Mouse (Mus musculus) kidney, adult 2 months (tissue): Measurements from ENCODE around the gene Ubxn6. TPM values are rescaled to one million over a fixed set of nuclear protein-coding genes. Genes with fewer than 3 reads are reported as not detected.

Experiments
- DNase-seq: peaks from one replicate; pipeline ENCODE4 v3.0.0; 2021
- H3K27ac ChIP-seq: fragments of 200-500 bp; 2 replicates; pipeline ENCODE4 v1.5.1; 2012; ENCODE audit warnings: low read depth, low read length, control low read depth, inconsistent platforms; ENCODE audit not compliant: insufficient read depth
- H3K27me3 ChIP-seq: fragments of 200-500 bp; replicated peaks from 2 replicates; pipeline ENCODE4 v1.6.1; 2012; ENCODE audit warnings: mild to moderate bottlenecking, moderate library complexity, low read length, inconsistent platforms; ENCODE audit not compliant: control insufficient read depth, insufficient read depth
- H3K36me3 ChIP-seq: fragments of 200-500 bp; 2 replicates; pipeline ENCODE4 v1.6.1; 2012; ENCODE audit warnings: mild to moderate bottlenecking, moderate library complexity, low read length, inconsistent platforms; ENCODE audit not compliant: control insufficient read depth, insufficient read depth
- H3K4me1 ChIP-seq: fragments of 200-500 bp; 2 replicates; pipeline ENCODE4 v1.6.1; 2011; ENCODE audit warnings: low read length; ENCODE audit not compliant: control insufficient read depth, insufficient read depth
- H3K4me3 ChIP-seq: fragments of 200-500 bp; 2 replicates; pipeline ENCODE4 v1.5.1; 2011; ENCODE audit warnings: mild to moderate bottlenecking, low read depth, low read length, control low read depth; ENCODE audit not compliant: insufficient read depth
- CTCF ChIP-seq: fragments of 200-500 bp; conservative IDR thresholded peaks from 2 replicates; pipeline ENCODE4 v1.5.1; 2011; ENCODE audit warnings: low read depth, mild to moderate bottlenecking, control low read depth, low read length, moderate library complexity, mixed read lengths; ENCODE audit not compliant: insufficient read depth, insufficient read length
- POLR2A ChIP-seq: fragments of 200-500 bp; IDR thresholded peaks from one replicate; pipeline ENCODE4 v1.6.1; 2011; ENCODE audit warnings: low read depth, low read length, control low read depth
- WGBS: fragments of 180-500 bp; shearing (Covaris S2); methylation state at CpG from one replicate; pipeline ENCODE4 v1.1.7; 2018; 5-methylcytosine and 5-hydroxymethylcytosine counted together
- polyA plus RNA-seq: library from polyadenylated mRNA; depleted of rRNA; stranded (reverse); fragments of >200 nt; gene quantifications from 2 replicates; pipeline ENCODE4 v1.2.3, GENCODE M21; 2012; rRNA removed

The Ubxn6 gene
- polyA plus RNA-seq, result 75.6 and 90.3 TPM in 2 replicates

GRCm38 (mm10) chr17:56074827-56075208 lies at the start of gene Ubxn6:
Ubxn6 (minus strand) TSS chr17:56075028.
- Histone ChIP-seq H3K4me1 (peaks cover 11% of the 10 kb centered on the region), H3K27ac (peak within 1 kb of the TSS; percentile 98), H3K36me3 (peaks cover 1% of the 10 kb centered on the region), H3K27me3 (no peaks in the 10 kb centered on the region), H3K4me3 (peak within 1 kb of the TSS; percentile 95)
- peak; percentile 98 for DNase-seq
- TF ChIP-seq CTCF, result peak; percentile 42; the same call in 1 of the 2 replicates
- no peak for TF ChIP-seq POLR2A
- under 1% methylated on average over 35 of the region's 35 CpGs for WGBS

GRCm38 (mm10) chr17:56123681-56124340 lies 49.0 kb upstream of the Ubxn6 start:
- no peak for TF ChIP-seq POLR2A
- TF ChIP-seq CTCF, result no peak
- DNase-seq, result no peak
- Histone ChIP-seq H3K4me1 (no peaks in the 10 kb centered on the region), H3K27ac (no peak overlapping the region), H3K27me3 (no peaks in the 10 kb centered on the region), H3K36me3 (no peaks in the 10 kb centered on the region), H3K4me3 (peak overlapping the region; percentile 59; the same call in 1 of the 2 replicates)
- WGBS, result 44% methylated on average over 59 of the region's 59 CpGs

- Histone ChIP-seq H3K4me1 (no peaks in the 10 kb centered on the region), H3K27me3 (no peaks in the 10 kb centered on the region), H3K27ac (no peak overlapping the region), H3K4me3 (no peak overlapping the region), H3K36me3 (no peaks in the 10 kb centered on the region)
- 94% methylated on average over 12 of the region's 12 CpGs for WGBS
- TF ChIP-seq POLR2A, result no peak
- no peak for TF ChIP-seq CTCF
- no peak for DNase-seq
These were observed 48.3 kb upstream of the Ubxn6 start for GRCm38 (mm10) chr17:56123161-56123560.

- no peak for DNase-seq
- Histone ChIP-seq H3K27me3 (no peaks in the 10 kb centered on the region), H3K4me1 (no peaks in the 10 kb centered on the region), H3K36me3 (no peaks in the 10 kb centered on the region), H3K4me3 (peak within 1 kb of the TSS; percentile 54), H3K27ac (peak within 1 kb of the TSS; percentile 49)
- TF ChIP-seq CTCF (no peak), POLR2A (no peak)
- 69% methylated on average over 2 of the region's 2 CpGs for WGBS
These were observed 47.0 kb upstream of the Ubxn6 start, which contains the start of gene Lrg1 for GRCm38 (mm10) chr17:56121826-56122225. Lrg1 (minus strand) TSS chr17:56122001.

GRCm38 (mm10) chr17:56119981-56120880 lies 45.4 kb upstream of the Ubxn6 start:
- H3K27ac ChIP-seq, result peak overlapping the region; percentile 49
- WGBS, result 3% methylated on average over 66 of the region's 66 CpGs
- no peaks in the 10 kb centered on the region for H3K27me3 ChIP-seq

GRCm38 (mm10) chr17:56119431-56119830 lies 44.6 kb upstream of the Ubxn6 start:
- peak; percentile 40 for DNase-seq
- H3K27me3 ChIP-seq, result no peaks in the 10 kb centered on the region
- H3K4me3 ChIP-seq, result no peak overlapping the region
- H3K4me1 ChIP-seq, result no peaks in the 10 kb centered on the region
- TF ChIP-seq POLR2A (no peak), CTCF (0 out of 2 replicates have a peak, but pooled peaks have one; percentile 9)
- WGBS, result 38% methylated on average over 12 of the region's 12 CpGs
- H3K36me3 ChIP-seq, result no peaks in the 10 kb centered on the region
- H3K27ac ChIP-seq, result peak overlapping the region; percentile 46; the same call in 1 of the 2 replicates

More at GRCm38 (mm10) chr17:56119981-56120880, 45.4 kb upstream of the Ubxn6 start:
- no peaks in the 10 kb centered on the region for H3K36me3 ChIP-seq
- TF ChIP-seq POLR2A, result no peak
- TF ChIP-seq CTCF, result no peak
- no peaks in the 10 kb centered on the region for H3K4me1 ChIP-seq
- DNase-seq, result peak; percentile 92
- H3K4me3 ChIP-seq, result peak overlapping the region; percentile 54
